Mouse (Mus musculus): ENCODE results near the gene Vmn2r71.

Vmn2r71 gene

GRCm38 (mm10) chr7:85562787-85563186, at the start of gene Vmn2r71:
Gene Vmn2r71, plus strand, starts transcription at chr7:85563087.
- DNase-seq (ENCODE audit: extremely low read depth, insufficient read length, low spot score): no peak

GRCm38 (mm10) chr7:85542108-85542507, 20.8 kb upstream of the Vmn2r71 start:
- no peak for DNase-seq (ENCODE audit: extremely low read depth, insufficient read length, low spot score)

GRCm38 (mm10) chr7:85543118-85543517, 19.8 kb upstream of the Vmn2r71 start:
- DNase-seq (ENCODE audit: extremely low read depth, insufficient read length, low spot score): no peak

- DNase-seq (ENCODE audit: extremely low read depth, insufficient read length, low spot score): no peak
Measured at GRCm38 (mm10) chr7:85569092-85569491, 6.2 kb downstream of the Vmn2r71 start, which contains the start of gene Vmn2r70. Gene Vmn2r70, minus strand, starts transcription at chr7:85569192.

Data from 3134 (cell line).